ENCODE assay signal across 11 mouse cellular contexts in genomic region chr6:134151022-134151680, GRCm38 (mm10).
DNase-seq lines count a peak whose midpoint lies in the region; ATAC-seq and TF ChIP-seq lines count a peak whose summit lies in the region.
"Had no signal": no experiment of that assay in that cellular context is flagged by ENCODE, and none has a peak within 500 bp of the region (broad histone marks: within the 10 kb centered on the region; RNA-seq: fewer than 3 reads in every experiment).

No protein-coding gene starts in this region.

- H3K9ac ChIP-seq in embryonic facial prominence, embryonic 13.5 days: no peak overlapping the region
- no peak overlapping the region for H3K9ac ChIP-seq in neural tube, embryonic 15.5 days (replicated peaks)

- DNase-seq in heart, embryonic 10.5 days (ENCODE audit: low spot score): no peak
- no peak for DNase-seq in heart, adult 18-20 months
- no peak for DNase-seq in left cerebral cortex, adult 2 months (ENCODE audit: extremely low spot score in 1 of 2, low spot score in 2 of 2)
- DNase-seq in left cerebral cortex, adult 9 months (ENCODE audit: low spot score in 2 of 2): no peak
- no peak for DNase-seq in cerebellum, adult 11-12 months
- DNase-seq: adrenal gland, postnatal 36 days; cerebellum, adult 9-10 months; left cerebral cortex, postnatal 4 days had no signal

- H3K27ac ChIP-seq in heart, embryonic 10.5 days: peak overlapping the region; percentile 80; the same call in 1 of the 2 replicates
- H3K27ac ChIP-seq in left cerebral cortex, adult 2 months: peak overlapping the region; percentile 49
- peak overlapping the region; percentile 69; the same call in 1 of the 2 replicates for H3K27ac ChIP-seq in embryonic facial prominence, embryonic 13.5 days
- peak overlapping the region; percentile 58 for H3K27ac ChIP-seq in neural tube, embryonic 15.5 days (replicated peaks)

- intact Hi-C loops in left cerebral cortex, adult 2 months (cut with DNase I): loop anchor here (2.0 kb wide), 1 partner anchor 116 kb away; the partner anchor contains the start of gene Etv6

- H3K4me1 ChIP-seq in heart, embryonic 10.5 days: peaks cover 73% of the 10 kb centered on the region
- H3K4me1 ChIP-seq in embryonic facial prominence, embryonic 13.5 days: peaks cover 52% of the 10 kb centered on the region
- peaks cover 49% of the 10 kb centered on the region for H3K4me1 ChIP-seq in neural tube, embryonic 15.5 days

- H3K9me3 ChIP-seq in heart, embryonic 10.5 days: no peaks in the 10 kb centered on the region
- H3K9me3 ChIP-seq in embryonic facial prominence, embryonic 13.5 days: no peaks in the 10 kb centered on the region
- H3K9me3 ChIP-seq in neural tube, embryonic 15.5 days (replicated peaks): no peaks in the 10 kb centered on the region

- no peak overlapping the region for H3K4me2 ChIP-seq in embryonic facial prominence, embryonic 13.5 days
- H3K4me2 ChIP-seq in neural tube, embryonic 15.5 days: no peak overlapping the region

- no peak for ATAC-seq in embryonic facial prominence, embryonic 13.5 days (ENCODE audit: insufficient number of reproducible peaks, insufficient read depth, low FRiP score, low TSS enrichment, low read depth)
- ATAC-seq in neural tube, embryonic 15.5 days (ENCODE audit: low FRiP score): no peak

- no peaks in the 10 kb centered on the region for H3K27me3 ChIP-seq in heart, embryonic 10.5 days (ENCODE audit: insufficient read depth, poor library complexity, severe bottlenecking)
- no peaks in the 10 kb centered on the region for H3K27me3 ChIP-seq in embryonic facial prominence, embryonic 13.5 days
- H3K27me3 ChIP-seq in neural tube, embryonic 15.5 days (replicated peaks): no peaks in the 10 kb centered on the region

- TF ChIP-seq CTCF in left cerebral cortex, adult 2 months (IDR thresholded peaks at IDR 0.05): no peak

- 0 out of 2 replicates have a peak, but pooled peaks cover 5% of the 10 kb centered on the region for H3K36me3 ChIP-seq in heart, embryonic 10.5 days
- no peaks in the 10 kb centered on the region for H3K36me3 ChIP-seq in embryonic facial prominence, embryonic 13.5 days
- no peaks in the 10 kb centered on the region for H3K36me3 ChIP-seq in neural tube, embryonic 15.5 days

- WGBS in heart, embryonic 10.5 days: 58% methylated on average over 15 of the region's 15 CpGs
- WGBS in embryonic facial prominence, embryonic 13.5 days: 39% methylated on average over 15 of the region's 15 CpGs
- 68% methylated on average over 15 of the region's 15 CpGs for WGBS in neural tube, embryonic 15.5 days

- no peak overlapping the region for H3K4me3 ChIP-seq in heart, embryonic 10.5 days
- no peak overlapping the region for H3K4me3 ChIP-seq in left cerebral cortex, adult 2 months
- no peak overlapping the region for H3K4me3 ChIP-seq in embryonic facial prominence, embryonic 13.5 days
- H3K4me3 ChIP-seq in neural tube, embryonic 15.5 days (replicated peaks): no peak overlapping the region
- H3K4me3 ChIP-seq: erythroblast, embryonic 14.5 days had no signal
